Mouse (Mus musculus): ENCODE measurements at regions not wholly inside any gene's neighbourhood (a gene's known extent, or its start where the extent isn't known, plus 50 kb on each side); places are given as distances from the start of the nearest gene placed in this dataset.

- Histone ChIP-seq H3K4me1 (ENCODE audit: control insufficient read depth, insufficient read depth, low read length) (peaks cover 6% of the 10 kb centered on the region; the same call in 1 of the 2 replicates), H3K4me3 (ENCODE audit: low read depth, low read length) (no peak overlapping the region), H3K9me3 (ENCODE audit: control insufficient read depth, low read length) (no peaks in the 10 kb centered on the region), H3K9ac (ENCODE audit: low read depth, low read length) (no peak overlapping the region), H3K27me3 (replicated peaks; ENCODE audit: control insufficient read depth, insufficient read depth, low read length) (no peaks in the 10 kb centered on the region), H3K36me3 (ENCODE audit: control insufficient read depth, insufficient read depth, low read length) (no peaks in the 10 kb centered on the region), H3K4me2 (ENCODE audit: low read depth, low read length) (no peak overlapping the region), H3K27ac (replicated peaks; ENCODE audit: low read depth, low read length) (no peak overlapping the region)
- ATAC-seq (ENCODE audit: low read depth) (no peak), DNase-seq (ENCODE audit: low spot score) (peak; percentile 29)
- WGBS, result 54% methylated on average over 7 of the region's 7 CpGs
Measured at GRCm38 (mm10) chr16:29979066-29979465, 85.1 kb upstream of the Hes1 start.

GRCm38 (mm10) chr16:29981543-29981942 is 82.6 kb upstream of the Hes1 start:
- Histone ChIP-seq H3K27me3 (replicated peaks; ENCODE audit: control insufficient read depth, insufficient read depth, low read length) (no peaks in the 10 kb centered on the region), H3K27ac (replicated peaks; ENCODE audit: low read depth, low read length) (no peak overlapping the region), H3K36me3 (ENCODE audit: control insufficient read depth, insufficient read depth, low read length) (no peaks in the 10 kb centered on the region), H3K4me2 (ENCODE audit: low read depth, low read length) (no peak overlapping the region), H3K4me3 (ENCODE audit: low read depth, low read length) (no peak overlapping the region), H3K9me3 (ENCODE audit: control insufficient read depth, low read length) (no peaks in the 10 kb centered on the region), H3K9ac (ENCODE audit: low read depth, low read length) (no peak overlapping the region), H3K4me1 (ENCODE audit: control insufficient read depth, insufficient read depth, low read length) (peaks cover 6% of the 10 kb centered on the region; the same call in 1 of the 2 replicates)
- 83% methylated on average over 7 of the region's 7 CpGs for WGBS
- DNase-seq (ENCODE audit: low spot score) (no peak), ATAC-seq (ENCODE audit: low read depth) (no peak)

GRCm38 (mm10) chr16:29982224-29982785 is 81.9 kb upstream of the Hes1 start:
- Histone ChIP-seq H3K4me3 (ENCODE audit: low read depth, low read length) (no peak overlapping the region), H3K9me3 (ENCODE audit: control insufficient read depth, low read length) (no peaks in the 10 kb centered on the region), H3K4me2 (ENCODE audit: low read depth, low read length) (no peak overlapping the region), H3K4me1 (ENCODE audit: control insufficient read depth, insufficient read depth, low read length) (peaks cover 6% of the 10 kb centered on the region; the same call in 1 of the 2 replicates), H3K36me3 (ENCODE audit: control insufficient read depth, insufficient read depth, low read length) (no peaks in the 10 kb centered on the region), H3K27ac (replicated peaks; ENCODE audit: low read depth, low read length) (no peak overlapping the region), H3K9ac (ENCODE audit: low read depth, low read length) (no peak overlapping the region), H3K27me3 (replicated peaks; ENCODE audit: control insufficient read depth, insufficient read depth, low read length) (no peaks in the 10 kb centered on the region)
- no peak for ATAC-seq (ENCODE audit: low read depth)
- DNase-seq (ENCODE audit: low spot score), result no peak
- 87% methylated on average over 8 of the region's 8 CpGs for WGBS

- H3K9me3 ChIP-seq (ENCODE audit: control insufficient read depth, low read length), result no peaks in the 10 kb centered on the region
Measured at GRCm38 (mm10) chr16:29983161-29983560, 81.0 kb upstream of the Hes1 start.

GRCm38 (mm10) chr16:29985126-29985931 is 78.9 kb upstream of the Hes1 start:
- Histone ChIP-seq H3K27ac (replicated peaks; ENCODE audit: low read depth, low read length) (no peak overlapping the region), H3K9me3 (ENCODE audit: control insufficient read depth, low read length) (no peaks in the 10 kb centered on the region), H3K4me2 (ENCODE audit: low read depth, low read length) (no peak overlapping the region), H3K4me3 (ENCODE audit: low read depth, low read length) (no peak overlapping the region), H3K36me3 (ENCODE audit: control insufficient read depth, insufficient read depth, low read length) (no peaks in the 10 kb centered on the region), H3K27me3 (replicated peaks; ENCODE audit: control insufficient read depth, insufficient read depth, low read length) (no peaks in the 10 kb centered on the region), H3K4me1 (ENCODE audit: control insufficient read depth, insufficient read depth, low read length) (no peaks in the 10 kb centered on the region), H3K9ac (ENCODE audit: low read depth, low read length) (no peak overlapping the region)
- no peak for ATAC-seq (ENCODE audit: low read depth)
- WGBS, result 83% methylated on average over 11 of the region's 11 CpGs
- DNase-seq (ENCODE audit: low spot score), result no peak

More at GRCm38 (mm10) chr16:29983161-29983560, 81.0 kb upstream of the Hes1 start:
- no peak overlapping the region for H3K4me2 ChIP-seq (ENCODE audit: low read depth, low read length)
- H3K36me3 ChIP-seq (ENCODE audit: control insufficient read depth, insufficient read depth, low read length), result no peaks in the 10 kb centered on the region
- H3K4me3 ChIP-seq (ENCODE audit: low read depth, low read length), result no peak overlapping the region
- no peaks in the 10 kb centered on the region for H3K27me3 ChIP-seq (replicated peaks; ENCODE audit: control insufficient read depth, insufficient read depth, low read length)
- WGBS, result 70% methylated on average over 7 of the region's 7 CpGs
- H3K27ac ChIP-seq (replicated peaks; ENCODE audit: low read depth, low read length), result no peak overlapping the region
- H3K4me1 ChIP-seq (ENCODE audit: control insufficient read depth, insufficient read depth, low read length), result peaks cover 6% of the 10 kb centered on the region; the same call in 1 of the 2 replicates
- ATAC-seq (ENCODE audit: low read depth) (no peak), DNase-seq (ENCODE audit: low spot score) (no peak)
- no peak overlapping the region for H3K9ac ChIP-seq (ENCODE audit: low read depth, low read length)

- H3K4me2 ChIP-seq (ENCODE audit: low read depth, low read length), result no peak overlapping the region
- H3K36me3 ChIP-seq (ENCODE audit: control insufficient read depth, insufficient read depth, low read length), result no peaks in the 10 kb centered on the region
- H3K9me3 ChIP-seq (ENCODE audit: control insufficient read depth, low read length), result no peaks in the 10 kb centered on the region
- no peak overlapping the region for H3K9ac ChIP-seq (ENCODE audit: low read depth, low read length)
- 95% methylated on average over 4 of the region's 4 CpGs for WGBS
- H3K4me3 ChIP-seq (ENCODE audit: low read depth, low read length), result no peak overlapping the region
- ATAC-seq (ENCODE audit: low read depth), result no peak
- no peak overlapping the region for H3K27ac ChIP-seq (replicated peaks; ENCODE audit: low read depth, low read length)
- H3K27me3 ChIP-seq (replicated peaks; ENCODE audit: control insufficient read depth, insufficient read depth, low read length), result no peaks in the 10 kb centered on the region
- H3K4me1 ChIP-seq (ENCODE audit: control insufficient read depth, insufficient read depth, low read length), result peaks cover 7% of the 10 kb centered on the region
- no peak for DNase-seq (ENCODE audit: low spot score)
Measured at GRCm38 (mm10) chr16:29987595-29987994, 76.6 kb upstream of the Hes1 start.

- Histone ChIP-seq H3K27ac (replicated peaks; ENCODE audit: low read depth, low read length) (no peak overlapping the region), H3K36me3 (ENCODE audit: control insufficient read depth, insufficient read depth, low read length) (no peaks in the 10 kb centered on the region), H3K9me3 (ENCODE audit: control insufficient read depth, low read length) (no peaks in the 10 kb centered on the region), H3K4me2 (ENCODE audit: low read depth, low read length) (no peak overlapping the region), H3K4me3 (ENCODE audit: low read depth, low read length) (no peak overlapping the region), H3K27me3 (replicated peaks; ENCODE audit: control insufficient read depth, insufficient read depth, low read length) (no peaks in the 10 kb centered on the region), H3K9ac (ENCODE audit: low read depth, low read length) (no peak overlapping the region), H3K4me1 (ENCODE audit: control insufficient read depth, insufficient read depth, low read length) (peaks cover 7% of the 10 kb centered on the region)
- 94% methylated on average over 6 of the region's 6 CpGs for WGBS
- ATAC-seq (ENCODE audit: low read depth) (no peak), DNase-seq (ENCODE audit: low spot score) (no peak)
Measured at GRCm38 (mm10) chr16:29987999-29988398, 76.2 kb upstream of the Hes1 start.

- H3K4me1 ChIP-seq (ENCODE audit: control insufficient read depth, insufficient read depth, low read length), result peaks cover 11% of the 10 kb centered on the region
- no peak overlapping the region for H3K4me3 ChIP-seq (ENCODE audit: low read depth, low read length)
- WGBS, result 33% methylated on average over 1 of the region's 1 CpGs
- no peaks in the 10 kb centered on the region for H3K27me3 ChIP-seq (replicated peaks; ENCODE audit: control insufficient read depth, insufficient read depth, low read length)
- no peaks in the 10 kb centered on the region for H3K9me3 ChIP-seq (ENCODE audit: control insufficient read depth, low read length)
- no peak overlapping the region for H3K9ac ChIP-seq (ENCODE audit: low read depth, low read length)
- H3K27ac ChIP-seq (replicated peaks; ENCODE audit: low read depth, low read length), result no peak overlapping the region
- H3K4me2 ChIP-seq (ENCODE audit: low read depth, low read length), result no peak overlapping the region
- ATAC-seq (ENCODE audit: low read depth), result no peak
- no peaks in the 10 kb centered on the region for H3K36me3 ChIP-seq (ENCODE audit: control insufficient read depth, insufficient read depth, low read length)
- DNase-seq (ENCODE audit: low spot score), result no peak
Measured at GRCm38 (mm10) chr16:29989308-29989707, 74.9 kb upstream of the Hes1 start.

GRCm38 (mm10) chr16:29990393-29990792 is 73.8 kb upstream of the Hes1 start:
- Histone ChIP-seq H3K27ac (replicated peaks; ENCODE audit: low read depth, low read length) (no peak overlapping the region), H3K4me3 (ENCODE audit: low read depth, low read length) (no peak overlapping the region), H3K27me3 (replicated peaks; ENCODE audit: control insufficient read depth, insufficient read depth, low read length) (no peaks in the 10 kb centered on the region), H3K4me2 (ENCODE audit: low read depth, low read length) (no peak overlapping the region), H3K9ac (ENCODE audit: low read depth, low read length) (no peak overlapping the region), H3K36me3 (ENCODE audit: control insufficient read depth, insufficient read depth, low read length) (no peaks in the 10 kb centered on the region), H3K4me1 (ENCODE audit: control insufficient read depth, insufficient read depth, low read length) (peaks cover 13% of the 10 kb centered on the region), H3K9me3 (ENCODE audit: control insufficient read depth, low read length) (no peaks in the 10 kb centered on the region)
- DNase-seq (ENCODE audit: low spot score) (no peak), ATAC-seq (ENCODE audit: low read depth) (no peak)
- WGBS, result 62% methylated on average over 3 of the region's 3 CpGs

All from embryonic facial prominence, embryonic 14.5 days (tissue).